ENCODE assay signal across 8 mouse cellular contexts in genomic region chr2:60688944-60689615, GRCm38 (mm10). TPM values are rescaled to one million over a fixed set of nuclear protein-coding genes. Genes with fewer than 3 reads are reported as not detected.
A peak's percentile ranks its signal among the peaks of the same experiment; 100 is the strongest.
DNase-seq lines count a peak whose midpoint lies in the region; ATAC-seq and TF ChIP-seq lines count a peak whose summit lies in the region.

No protein-coding gene starts in this region.

- H3K4me2 ChIP-seq in midbrain, embryonic 14.5 days (ENCODE audit: low read length): no peak overlapping the region
- H3K4me2 ChIP-seq in embryonic facial prominence, embryonic 14.5 days (ENCODE audit: low read depth, low read length): no peak overlapping the region; the same call in 1 of the 2 replicates

- peak; percentile 23 for DNase-seq in midbrain, embryonic 10.5 days (ENCODE audit: low spot score)
- no peak for DNase-seq in midbrain, embryonic 14.5 days
- peak; percentile 87 for DNase-seq in embryonic facial prominence, embryonic 14.5 days (ENCODE audit: low spot score)
- DNase-seq in heart, postnatal 25 days (ENCODE audit: low spot score): peak; percentile 67
- DNase-seq in lung, adult 2 months: peak; percentile 65
- peak; percentile 82 for DNase-seq in urinary bladder, postnatal 14 days (ENCODE audit: low spot score)
- no peak for DNase-seq in thymus, postnatal 4 days
- no peak for DNase-seq in spleen, postnatal 10 days (ENCODE audit: low spot score in 2 of 2)

- no peak for TF ChIP-seq POLR2A in lung, adult 2 months (IDR thresholded peaks at IDR 0.05; ENCODE audit: borderline replicate concordance, extremely low read depth, low read depth, low read length)

- no peak for TF ChIP-seq CTCF in lung, adult 2 months (IDR thresholded peaks at IDR 0.05; ENCODE audit: insufficient read depth, low read length)

- no peak overlapping the region for H3K4me3 ChIP-seq in midbrain, embryonic 10.5 days
- H3K4me3 ChIP-seq in midbrain, embryonic 14.5 days (replicated peaks; ENCODE audit: low read depth, low read length): no peak overlapping the region
- H3K4me3 ChIP-seq in embryonic facial prominence, embryonic 14.5 days (ENCODE audit: low read depth, low read length): no peak overlapping the region
- no peak overlapping the region for H3K4me3 ChIP-seq in lung, adult 2 months (replicated peaks; ENCODE audit: extremely low read depth, low read depth, low read length)

- no peak overlapping the region for H3K27ac ChIP-seq in midbrain, embryonic 10.5 days (replicated peaks)
- H3K27ac ChIP-seq in midbrain, embryonic 14.5 days (replicated peaks; ENCODE audit: low read depth, low read length): no peak overlapping the region
- H3K27ac ChIP-seq in embryonic facial prominence, embryonic 14.5 days (replicated peaks; ENCODE audit: low read depth, low read length): no peak overlapping the region; the same call in 1 of the 2 replicates

- no peaks in the 10 kb centered on the region for H3K9me3 ChIP-seq in midbrain, embryonic 10.5 days (replicated peaks)
- H3K9me3 ChIP-seq in midbrain, embryonic 14.5 days (ENCODE audit: control insufficient read depth, low read length): no peaks in the 10 kb centered on the region
- no peaks in the 10 kb centered on the region for H3K9me3 ChIP-seq in embryonic facial prominence, embryonic 14.5 days (ENCODE audit: control insufficient read depth, low read length)

- no peaks in the 10 kb centered on the region for H3K27me3 ChIP-seq in midbrain, embryonic 10.5 days (ENCODE audit: low read depth, poor library complexity, severe bottlenecking)
- no peaks in the 10 kb centered on the region for H3K27me3 ChIP-seq in midbrain, embryonic 14.5 days (ENCODE audit: control insufficient read depth, insufficient read depth, low read length)
- H3K27me3 ChIP-seq in embryonic facial prominence, embryonic 14.5 days (replicated peaks; ENCODE audit: control insufficient read depth, insufficient read depth, low read length): no peaks in the 10 kb centered on the region

- no peak for ATAC-seq in midbrain, embryonic 14.5 days (ENCODE audit: low FRiP score, low TSS enrichment)
- peak; percentile 97 for ATAC-seq in embryonic facial prominence, embryonic 14.5 days (ENCODE audit: low read depth)

- WGBS in midbrain, embryonic 10.5 days: 66% methylated on average over 14 of the region's 14 CpGs
- 55% methylated on average over 14 of the region's 14 CpGs for WGBS in midbrain, embryonic 14.5 days
- WGBS in embryonic facial prominence, embryonic 14.5 days: 32% methylated on average over 14 of the region's 14 CpGs
- WGBS in lung, adult 2 months: 14% methylated on average over 14 of the region's 14 CpGs

- H3K9ac ChIP-seq in midbrain, embryonic 14.5 days (replicated peaks; ENCODE audit: low read length): no peak overlapping the region
- H3K9ac ChIP-seq in embryonic facial prominence, embryonic 14.5 days (ENCODE audit: low read depth, low read length): no peak overlapping the region

- H3K4me1 ChIP-seq in midbrain, embryonic 10.5 days: peaks cover 7% of the 10 kb centered on the region
- H3K4me1 ChIP-seq in midbrain, embryonic 14.5 days (ENCODE audit: control insufficient read depth, insufficient read depth, low read length): no peaks in the 10 kb centered on the region
- peaks cover 6% of the 10 kb centered on the region for H3K4me1 ChIP-seq in embryonic facial prominence, embryonic 14.5 days (ENCODE audit: control insufficient read depth, insufficient read depth, low read length)
- peaks cover 2% of the 10 kb centered on the region for H3K4me1 ChIP-seq in lung, adult 2 months (ENCODE audit: control insufficient read depth, insufficient read depth, low read length)

- no peaks in the 10 kb centered on the region for H3K36me3 ChIP-seq in midbrain, embryonic 10.5 days
- no peaks in the 10 kb centered on the region for H3K36me3 ChIP-seq in midbrain, embryonic 14.5 days (ENCODE audit: control insufficient read depth, insufficient read depth, low read length)
- H3K36me3 ChIP-seq in embryonic facial prominence, embryonic 14.5 days (ENCODE audit: control insufficient read depth, insufficient read depth, low read length): no peaks in the 10 kb centered on the region

- intact Hi-C loops in heart, postnatal 25 days (cut with DNase I): no loop called here

RNA-seq across cellular contexts. Expression of gene Itgb6, which starts 33.4 kb away (rescaled TPM):
- 0.36 and 0.51 TPM in 2 replicates for polyA plus RNA-seq in midbrain, embryonic 10.5 days (2016; fragmentation: Nextera tagmentation; extraction: Ambion mirVana)
- not detected in 2 replicates for polyA plus RNA-seq in midbrain, embryonic 14.5 days (2014; fragmentation: Nextera tagmentation; extraction: Ambion mirVana)
- 3.6 and 4.0 TPM in 2 replicates for polyA plus RNA-seq in embryonic facial prominence, embryonic 14.5 days (2014; fragmentation: Nextera tagmentation; extraction: Ambion mirVana)
- 10 to 100 TPM; 23.0 to 25.0 TPM for total RNA-seq in heart, postnatal 25 days (2021)
- 22.8 and 28.9 TPM in 2 replicates for polyA plus RNA-seq in lung, adult 2 months (2012; rRNA removed)

Comparison
In these comparisons a context has a peak if more than half of its experiments do, and no peak if none do; other contexts are left out.
1. DNase-seq: peak in midbrain, embryonic 10.5 days (single experiment), embryonic facial prominence, embryonic 14.5 days (single experiment), heart, postnatal 25 days (single experiment), lung, adult 2 months (single experiment) and urinary bladder, postnatal 14 days (single experiment); none in midbrain, embryonic 14.5 days (single experiment), thymus, postnatal 4 days (single experiment) and spleen, postnatal 10 days (0 of 2).